In genomic region chr17:26276711-26277110, GRCm38 (mm10) we compare ENCODE assay signal across 8 mouse cellular contexts. TPM values are rescaled to one million over a fixed set of nuclear protein-coding genes. Genes with fewer than 3 reads are reported as not detected.
DNase-seq lines count a peak whose midpoint lies in the region; ATAC-seq lines count a peak whose summit lies in the region.

No protein-coding gene starts in this region.

- intact Hi-C loops in left cerebral cortex, postnatal 14 days (cut with DNase I): no loop called here

- ATAC-seq in cerebellum, adult (ENCODE audit: insufficient number of reproducible peaks, low FRiP score, low TSS enrichment): no peak

- DNase-seq in cerebellum, postnatal 36 days: peak; percentile 20 to 35
- DNase-seq in left cerebral cortex, postnatal 14 days (ENCODE audit: low spot score in 2 of 2): peak; percentile 56 to 69
- no peak for DNase-seq in left cerebral cortex, adult 11 months (ENCODE audit: low spot score)
- DNase-seq in MN1 (ENCODE audit: low spot score): peak; percentile 46
- peak; percentile 64 for DNase-seq in kidney, postnatal 10 days
- DNase-seq in skeletal muscle tissue, adult 2 months (ENCODE audit: low read depth, low spot score): peak; percentile 6
- no peak for DNase-seq in layer of hippocampus, postnatal 36 days

RNA-seq across cellular contexts. Expression of gene Luc7l, which starts 24.0 kb away (rescaled TPM):
- 10 to 100 TPM; 80.2 to 81.5 TPM for total RNA-seq in left cerebral cortex, postnatal 14 days (2021)
- 10 to 100 TPM; 90.0 to 93.2 TPM for total RNA-seq in layer of hippocampus, postnatal 36 days (2021)

RNA-seq across cellular contexts. Expression of gene Fam234a, which starts 32.7 kb away (rescaled TPM):
- 10 to 100 TPM; 15.7 to 18.4 TPM for total RNA-seq in left cerebral cortex, postnatal 14 days (2021)
- total RNA-seq in layer of hippocampus, postnatal 36 days (2021): 10 to 100 TPM; 14.2 to 17.9 TPM

Comparison
In these comparisons a context has a peak if more than half of its experiments do, and no peak if none do; other contexts are left out.
1. DNase-seq: peak in cerebellum, postnatal 36 days (2 of 2), left cerebral cortex, postnatal 14 days (2 of 2), MN1 (single experiment), kidney, postnatal 10 days (single experiment) and skeletal muscle tissue, adult 2 months (single experiment); none in left cerebral cortex, adult 11 months (single experiment) and layer of hippocampus, postnatal 36 days (0 of 2).